Mouse (Mus musculus): ENCODE results near the gene Cdc25b.

- TF ChIP-seq CTCF (IDR thresholded peaks at IDR 0.05; ENCODE audit: low read depth) (no peak), EP300 (IDR thresholded peaks at IDR 0.05; ENCODE audit: low read depth) (no peak)
Measured at GRCm38 (mm10) chr2:131176491-131176890, 10.3 kb upstream of the Cdc25b start.

Data from liver, embryonic 14.5 days (tissue).